ENCODE assay signal across 10 mouse cellular contexts in genomic region chr7:31055883-31056282, GRCm38 (mm10). TPM values are rescaled to one million over a fixed set of nuclear protein-coding genes. Genes with fewer than 3 reads are reported as not detected.
DNase-seq lines count a peak whose midpoint lies in the region; ATAC-seq and TF ChIP-seq lines count a peak whose summit lies in the region.
"Had no signal": no experiment of that assay in that cellular context is flagged by ENCODE, and none has a peak within 500 bp of the region (broad histone marks: within the 10 kb centered on the region; RNA-seq: fewer than 3 reads in every experiment).

No protein-coding gene starts in this region.

- peak; percentile 39 to 43 for DNase-seq in heart, adult 2 months
- DNase-seq in heart, postnatal 25 days (ENCODE audit: low spot score), result no peak
- DNase-seq in 416B (ENCODE audit: low read depth), result peak; percentile 17
- no peak for DNase-seq in MN1 (ENCODE audit: low spot score)

- H3K27ac ChIP-seq in heart, adult 2 months, result peak overlapping the region; percentile 80
- H3K27ac ChIP-seq in heart, embryonic 14.5 days (replicated peaks in 1 of 2; ENCODE audit: control insufficient read depth in 1 of 2, insufficient read depth in 1 of 2, low read depth in 2 of 2, low read length in 2 of 2), result peak overlapping the region; percentile 95 to 97
- H3K27ac ChIP-seq in limb, embryonic 15.5 days, result peak overlapping the region; percentile 73
- no peak overlapping the region for H3K27ac ChIP-seq in neural tube, embryonic 15.5 days (replicated peaks)

- ATAC-seq in heart, embryonic 14.5 days (ENCODE audit: insufficient number of reproducible peaks, insufficient read depth, low FRiP score, low read depth), result no peak
- ATAC-seq in limb, embryonic 15.5 days (ENCODE audit: insufficient number of reproducible peaks, low FRiP score, low TSS enrichment, low read depth), result no peak
- no peak for ATAC-seq in megakaryocyte, adult 5-6 weeks (ENCODE audit: poor library complexity, severe bottlenecking)
- no peak for ATAC-seq in neural tube, embryonic 15.5 days (ENCODE audit: low FRiP score)
- ATAC-seq: hindbrain, embryonic 16.5 days had no signal

- H3K4me2 ChIP-seq in heart, embryonic 14.5 days (ENCODE audit: low read length), result peak overlapping the region; percentile 69
- no peak overlapping the region; the same call in 1 of the 2 replicates for H3K4me2 ChIP-seq in limb, embryonic 15.5 days
- no peak overlapping the region for H3K4me2 ChIP-seq in neural tube, embryonic 15.5 days

- WGBS in heart, adult 2 months, result 31% methylated on average over 3 of the region's 4 CpGs
- WGBS in heart, embryonic 14.5 days, result 9% methylated on average over 3 of the region's 4 CpGs
- 23% methylated on average over 2 of the region's 4 CpGs for WGBS in limb, embryonic 15.5 days
- WGBS in neural tube, embryonic 15.5 days, result 28% methylated on average over 3 of the region's 4 CpGs

- TF ChIP-seq EP300 in heart, adult 2 months (IDR thresholded peaks at IDR 0.05; ENCODE audit: insufficient read depth, low read depth, low read length), result no peak

- no peak for TF ChIP-seq POLR2A in heart, adult 2 months (IDR thresholded peaks at IDR 0.05; ENCODE audit: insufficient read depth, low read depth, low read length)

- no peaks in the 10 kb centered on the region for H3K27me3 ChIP-seq in heart, adult 2 months (ENCODE audit: control insufficient read depth, insufficient read depth, low read length)
- H3K27me3 ChIP-seq in heart, embryonic 14.5 days (ENCODE audit: control insufficient read depth, insufficient read depth, low read length), result peaks cover 16% of the 10 kb centered on the region
- peaks cover 37% of the 10 kb centered on the region for H3K27me3 ChIP-seq in limb, embryonic 15.5 days
- peaks cover 40% of the 10 kb centered on the region for H3K27me3 ChIP-seq in neural tube, embryonic 15.5 days (replicated peaks)

- H3K9me3 ChIP-seq in heart, embryonic 14.5 days (ENCODE audit: control insufficient read depth, low read length), result no peaks in the 10 kb centered on the region
- no peaks in the 10 kb centered on the region for H3K9me3 ChIP-seq in limb, embryonic 15.5 days
- no peaks in the 10 kb centered on the region for H3K9me3 ChIP-seq in neural tube, embryonic 15.5 days (replicated peaks)

- no peak for TF ChIP-seq CTCF in heart, adult 2 months (IDR thresholded peaks at IDR 0.05)

- intact Hi-C loops in heart, adult 2 months (cut with DNase I), result loop anchor here (5.0 kb wide), 1 partner anchor 116 kb away; no protein-coding TSS in a partner anchor
- intact Hi-C loops in heart, postnatal 25 days (cut with DNase I), result no loop called here

- H3K4me1 ChIP-seq in heart, adult 2 months (ENCODE audit: control insufficient read depth, insufficient read depth, low read length), result peaks cover 7% of the 10 kb centered on the region
- peaks cover 36 to 41% of the 10 kb centered on the region in 2 experiments for H3K4me1 ChIP-seq in heart, embryonic 14.5 days (ENCODE audit: control insufficient read depth in 2 of 2, insufficient read depth in 2 of 2, low read length in 2 of 2)
- H3K4me1 ChIP-seq in limb, embryonic 15.5 days, result peaks cover 58% of the 10 kb centered on the region
- peaks cover 33% of the 10 kb centered on the region for H3K4me1 ChIP-seq in neural tube, embryonic 15.5 days

- peak overlapping the region; percentile 27; the same call in 1 of the 2 replicates for H3K9ac ChIP-seq in heart, adult 2 months (ENCODE audit: low read depth, low read length)
- peak overlapping the region; percentile 45; the same call in 1 of the 2 replicates for H3K9ac ChIP-seq in heart, embryonic 14.5 days (ENCODE audit: low read length)
- H3K9ac ChIP-seq in limb, embryonic 15.5 days, result no peak overlapping the region
- H3K9ac ChIP-seq in neural tube, embryonic 15.5 days (replicated peaks), result no peak overlapping the region

- no peaks in the 10 kb centered on the region for H3K36me3 ChIP-seq in heart, adult 2 months (ENCODE audit: control insufficient read depth, insufficient read depth, low read length)
- no peaks in the 10 kb centered on the region for H3K36me3 ChIP-seq in heart, embryonic 14.5 days (ENCODE audit: control insufficient read depth, insufficient read depth, low read length)
- H3K36me3 ChIP-seq in limb, embryonic 15.5 days, result no peaks in the 10 kb centered on the region
- H3K36me3 ChIP-seq in neural tube, embryonic 15.5 days, result no peaks in the 10 kb centered on the region

- H3K79me2 ChIP-seq in heart, adult 2 months (replicated peaks; ENCODE audit: control insufficient read depth, insufficient read depth, low read length), result no peaks in the 10 kb centered on the region

- no peak overlapping the region for H3K4me3 ChIP-seq in heart, adult 2 months
- peak overlapping the region in 1 of 2 experiments; percentile 60; a peak in 1 of 4 replicates for H3K4me3 ChIP-seq in heart, embryonic 14.5 days (ENCODE audit: control insufficient read depth in 1 of 2, insufficient read depth in 1 of 2, low read depth in 1 of 2, low read length in 2 of 2)
- H3K4me3 ChIP-seq in limb, embryonic 15.5 days, result no peak overlapping the region
- H3K4me3 ChIP-seq in neural tube, embryonic 15.5 days (replicated peaks), result no peak overlapping the region

RNA-seq across cellular contexts. Expression of gene Fxyd1, which starts 1.1 kb away (rescaled TPM):
- 100 to 1,000 TPM; 839 to 985 TPM for total RNA-seq in heart, adult 2 months (2021)
- 1,788 and 1,851 TPM in 2 replicates for polyA plus RNA-seq in heart, adult 2 months (2012; rRNA removed)
- total RNA-seq in heart, postnatal 25 days (2021), result 100 to 1,000 TPM; 861 to 862 TPM
- polyA plus RNA-seq in heart, embryonic 14.5 days (2014; fragmentation: Nextera tagmentation; extraction: Ambion mirVana), result 1,215 and 1,293 TPM in 2 replicates
- 107 and 155 TPM in 2 replicates for polyA plus RNA-seq in limb, embryonic 15.5 days (2015; fragmentation: Nextera tagmentation; extraction: Ambion mirVana)
- total RNA-seq in megakaryocyte, adult 5-6 weeks (2015), result 0.46 TPM in 1 of 2 replicates, not detected in the other
- total RNA-seq in megakaryocyte, adult 5-6 weeks (2017), result not detected in 2 replicates
- polyA plus RNA-seq in neural tube, embryonic 15.5 days (2015; fragmentation: Nextera tagmentation; extraction: Ambion mirVana), result 26.8 and 36.9 TPM in 2 replicates

RNA-seq across cellular contexts. Expression of gene Lgi4, which starts 3.3 kb away (rescaled TPM):
- total RNA-seq in heart, adult 2 months (2021), result 1 to 10 TPM; 3.8 to 3.9 TPM
- 5.4 and 6.5 TPM in 2 replicates for polyA plus RNA-seq in heart, adult 2 months (2012; rRNA removed)
- 1 to 10 TPM; 2.6 to 4.8 TPM for total RNA-seq in heart, postnatal 25 days (2021)
- not detected in 2 replicates for polyA plus RNA-seq in heart, embryonic 14.5 days (2014; fragmentation: Nextera tagmentation; extraction: Ambion mirVana)
- 0.58 and 0.88 TPM in 2 replicates for polyA plus RNA-seq in limb, embryonic 15.5 days (2015; fragmentation: Nextera tagmentation; extraction: Ambion mirVana)
- total RNA-seq in megakaryocyte, adult 5-6 weeks (2015), result 0.13 TPM in 1 of 2 replicates, not detected in the other
- 0.07 TPM in 1 of 2 replicates, not detected in the other for total RNA-seq in megakaryocyte, adult 5-6 weeks (2017)
- polyA plus RNA-seq in neural tube, embryonic 15.5 days (2015; fragmentation: Nextera tagmentation; extraction: Ambion mirVana), result 1.3 and 1.7 TPM in 2 replicates

RNA-seq across cellular contexts. Expression of gene Fxyd7, which starts 4.6 kb away (rescaled TPM):
- 1 to 10 TPM in 1 of 2 experiments, under 1 TPM in 1; 0.63 to 1.5 TPM for total RNA-seq in heart, adult 2 months (2021)
- 2.9 and 3.4 TPM in 2 replicates for polyA plus RNA-seq in heart, adult 2 months (2012; rRNA removed)
- total RNA-seq in heart, postnatal 25 days (2021), result 1 to 10 TPM in 1 of 2 experiments, under 1 TPM in 1; 0.70 to 1.3 TPM
- 1.6 and 1.9 TPM in 2 replicates for polyA plus RNA-seq in heart, embryonic 14.5 days (2014; fragmentation: Nextera tagmentation; extraction: Ambion mirVana)
- 13.1 and 19.0 TPM in 2 replicates for polyA plus RNA-seq in limb, embryonic 15.5 days (2015; fragmentation: Nextera tagmentation; extraction: Ambion mirVana)
- not detected in 2 replicates for total RNA-seq in megakaryocyte, adult 5-6 weeks (2015)
- total RNA-seq in megakaryocyte, adult 5-6 weeks (2017), result 0.51 TPM in 1 of 2 replicates, not detected in the other
- 357 and 417 TPM in 2 replicates for polyA plus RNA-seq in neural tube, embryonic 15.5 days (2015; fragmentation: Nextera tagmentation; extraction: Ambion mirVana)

RNA-seq across cellular contexts. Expression of gene Fxyd5, which starts 13.6 kb away (rescaled TPM):
- 10 to 100 TPM; 30.5 to 31.1 TPM for total RNA-seq in heart, adult 2 months (2021)
- polyA plus RNA-seq in heart, adult 2 months (2012; rRNA removed), result 45.0 and 55.2 TPM in 2 replicates
- 10 to 100 TPM; 26.1 to 31.0 TPM for total RNA-seq in heart, postnatal 25 days (2021)
- polyA plus RNA-seq in heart, embryonic 14.5 days (2014; fragmentation: Nextera tagmentation; extraction: Ambion mirVana), result 34.3 and 36.1 TPM in 2 replicates
- 42.3 and 52.6 TPM in 2 replicates for polyA plus RNA-seq in limb, embryonic 15.5 days (2015; fragmentation: Nextera tagmentation; extraction: Ambion mirVana)
- 1,077 and 1,092 TPM in 2 replicates for total RNA-seq in megakaryocyte, adult 5-6 weeks (2015)
- total RNA-seq in megakaryocyte, adult 5-6 weeks (2017), result 807 and 874 TPM in 2 replicates
- polyA plus RNA-seq in neural tube, embryonic 15.5 days (2015; fragmentation: Nextera tagmentation; extraction: Ambion mirVana), result 22.2 and 27.8 TPM in 2 replicates

RNA-seq across cellular contexts. Expression of gene Fxyd3, which starts 20.6 kb away (rescaled TPM):
- 1 to 10 TPM; 1.6 to 2.5 TPM for total RNA-seq in heart, adult 2 months (2021)
- 4.9 and 5.5 TPM in 2 replicates for polyA plus RNA-seq in heart, adult 2 months (2012; rRNA removed)
- total RNA-seq in heart, postnatal 25 days (2021), result 1 to 10 TPM; 3.1 to 3.8 TPM
- polyA plus RNA-seq in heart, embryonic 14.5 days (2014; fragmentation: Nextera tagmentation; extraction: Ambion mirVana), result 0.58 and 0.82 TPM in 2 replicates
- 76.1 and 91.8 TPM in 2 replicates for polyA plus RNA-seq in limb, embryonic 15.5 days (2015; fragmentation: Nextera tagmentation; extraction: Ambion mirVana)
- total RNA-seq in megakaryocyte, adult 5-6 weeks (2015), result not detected in 2 replicates
- total RNA-seq in megakaryocyte, adult 5-6 weeks (2017), result not detected in 2 replicates
- 0.79 and 14.6 TPM in 2 replicates for polyA plus RNA-seq in neural tube, embryonic 15.5 days (2015; fragmentation: Nextera tagmentation; extraction: Ambion mirVana)
- total RNA-seq: left cerebral cortex, postnatal 25 days had no signal

Comparison
In these comparisons a context has a peak if more than half of its experiments do, and no peak if none do; other contexts are left out.
1. DNase-seq: peak in heart, adult 2 months (2 of 2) and 416B (single experiment); none in heart, postnatal 25 days (single experiment) and MN1 (single experiment).
2. H3K9ac ChIP-seq: peak in heart, adult 2 months (single experiment) and heart, embryonic 14.5 days (single experiment); none in limb, embryonic 15.5 days (single experiment) and neural tube, embryonic 15.5 days (single experiment).
3. RNA of gene Fxyd7, which starts 4.6 kb away (polyA plus RNA-seq): 357 to 417 TPM in neural tube, embryonic 15.5 days; 13.1 to 19.0 TPM in limb, embryonic 15.5 days, 2.9 to 3.4 TPM in heart, adult 2 months and 1.6 to 1.9 TPM in heart, embryonic 14.5 days; every median in the first group is over 10 times any median in the second.